Mouse (Mus musculus) heart, postnatal 36 days (tissue): ENCODE measurements around the gene Glis2. TPM values are rescaled to one million over a fixed set of nuclear protein-coding genes. Genes with fewer than 3 reads are reported as not detected.

Source experiments
- DNase-seq, 2 experiments: peaks; one replicate each; pipeline ENCODE4 v3.0.0; 2021 to 2022
- intact Hi-C: fragments of 180-260 bp; cut with DNase I; formaldehyde crosslinking; loops from one replicate; pipeline ENCODE4 v1.15.1; 2025
- total RNA-seq, 2 experiments: library from RNA; stranded (reverse); gene quantifications; 2 replicates each; pipeline ENCODE4 v1.2.3; 2021

Gene Glis2
- total RNA-seq, 2 experiments from 2014 or later, result 16.0 to 16.7 TPM

DNA sequence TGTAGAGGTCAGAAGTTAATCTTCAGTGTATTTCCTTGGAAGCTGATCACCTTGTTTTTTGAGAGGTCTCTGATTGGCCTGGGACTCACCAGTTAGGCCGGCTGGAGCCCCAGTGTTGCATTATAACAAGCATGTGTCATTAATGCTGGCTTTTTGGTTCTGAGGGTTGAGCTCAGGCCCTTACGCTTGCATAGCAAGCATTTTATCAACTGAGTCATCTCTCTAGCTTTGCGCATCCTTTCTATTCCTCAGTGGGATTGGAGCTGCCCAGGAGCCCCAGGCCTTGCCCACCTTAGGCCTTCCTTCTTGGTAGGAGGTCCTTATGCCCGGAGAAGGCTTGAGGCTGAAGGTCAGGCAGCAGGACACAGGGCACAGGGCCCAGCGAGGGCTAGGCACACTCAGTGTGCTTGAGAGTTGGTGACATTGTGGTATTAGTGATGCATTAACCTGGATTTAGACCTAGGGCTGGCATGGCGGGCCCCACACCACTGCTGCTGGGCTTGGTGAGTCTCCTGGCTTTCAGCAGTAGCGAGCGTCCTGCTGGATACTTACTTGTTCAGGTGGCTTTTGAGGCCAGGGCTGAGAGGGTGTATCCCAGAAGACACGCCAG lies 6.3 kb downstream of the Glis2 start:
- DNase-seq, result no peak
- intact Hi-C loops, result no loop called here

GRCm38 (mm10) chr16:4602189-4602588 lies 7.7 kb downstream of the Glis2 start:
- intact Hi-C loops, result no loop called here
- no peak for DNase-seq

DNA sequence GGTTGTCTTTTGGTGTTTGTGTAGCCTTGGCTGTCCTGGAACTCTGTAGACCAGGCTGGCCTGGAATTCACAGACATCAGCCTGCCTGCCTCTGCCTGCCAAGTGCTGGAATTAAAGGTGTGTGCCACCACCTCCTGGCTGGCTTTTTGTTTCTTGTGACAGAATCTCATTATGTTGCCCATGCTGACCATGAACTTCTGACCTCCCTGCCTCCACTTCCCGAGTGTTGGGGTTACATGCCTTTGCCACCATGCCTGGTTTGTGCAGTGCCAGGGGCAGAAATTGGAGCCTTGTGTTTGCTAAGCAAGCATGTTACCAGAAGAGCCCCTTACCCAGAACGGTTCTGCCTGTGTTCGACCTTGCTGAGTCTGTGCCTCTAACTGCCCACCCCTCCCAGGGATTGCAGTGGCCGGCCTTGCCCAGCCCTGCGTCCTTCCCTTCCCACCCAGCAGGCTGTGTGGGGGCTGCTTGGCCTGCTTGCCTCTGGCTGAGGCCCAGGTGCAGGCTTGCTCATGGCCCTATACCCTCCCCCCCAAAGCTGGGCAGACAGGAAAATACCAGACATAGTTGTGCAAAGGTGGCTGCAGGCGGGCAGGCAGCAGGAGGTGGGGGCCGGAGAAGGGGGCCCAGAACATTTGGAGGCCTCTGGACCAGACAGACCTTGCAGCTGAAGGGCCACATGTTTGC lies 8.4 kb downstream of the Glis2 start:
- no peak for DNase-seq
- intact Hi-C loops, result no loop called here

GRCm38 (mm10) chr16:4603453-4603837 lies 8.9 kb downstream of the Glis2 start:
- DNase-seq, result no peak
- intact Hi-C loops, result no loop called here

DNA sequence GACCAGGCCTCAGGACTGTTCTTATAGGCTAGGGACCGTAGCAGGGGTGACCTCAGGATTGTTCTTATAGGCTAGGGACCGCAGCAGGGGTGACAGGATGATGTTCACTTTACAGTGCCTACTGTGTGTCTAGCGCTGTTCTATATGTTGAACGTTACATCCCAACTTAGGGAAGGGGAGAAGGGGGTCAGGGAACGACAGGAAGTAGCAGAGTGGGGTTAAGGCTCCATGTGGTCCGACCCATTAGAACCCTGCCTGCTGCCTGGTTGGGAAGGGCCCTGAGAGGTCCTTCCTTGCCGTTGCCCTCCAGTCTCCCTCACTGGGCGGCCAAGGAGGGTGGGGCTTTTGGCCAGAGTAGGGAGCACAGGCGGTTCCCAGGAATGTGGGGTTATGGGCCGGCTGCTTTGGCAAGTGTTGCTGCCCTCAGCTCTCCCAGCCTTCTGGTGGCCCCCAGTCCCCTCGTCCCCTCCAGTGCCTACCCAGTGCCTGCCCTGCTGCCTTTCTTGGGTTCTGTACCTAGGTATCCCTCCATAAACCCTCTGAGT lies 9.9 kb downstream of the Glis2 start:
- no peak for DNase-seq
- intact Hi-C loops, result no loop called here

GRCm38 (mm10) chr16:4605514-4606131 lies 11.1 kb downstream of the Glis2 start:
- DNase-seq, result no peak
- intact Hi-C loops, result loop anchor here (2.0 to 5.0 kb wide), 3 partner anchors 13 to 288 kb away; no protein-coding TSS in a partner anchor

DNA sequence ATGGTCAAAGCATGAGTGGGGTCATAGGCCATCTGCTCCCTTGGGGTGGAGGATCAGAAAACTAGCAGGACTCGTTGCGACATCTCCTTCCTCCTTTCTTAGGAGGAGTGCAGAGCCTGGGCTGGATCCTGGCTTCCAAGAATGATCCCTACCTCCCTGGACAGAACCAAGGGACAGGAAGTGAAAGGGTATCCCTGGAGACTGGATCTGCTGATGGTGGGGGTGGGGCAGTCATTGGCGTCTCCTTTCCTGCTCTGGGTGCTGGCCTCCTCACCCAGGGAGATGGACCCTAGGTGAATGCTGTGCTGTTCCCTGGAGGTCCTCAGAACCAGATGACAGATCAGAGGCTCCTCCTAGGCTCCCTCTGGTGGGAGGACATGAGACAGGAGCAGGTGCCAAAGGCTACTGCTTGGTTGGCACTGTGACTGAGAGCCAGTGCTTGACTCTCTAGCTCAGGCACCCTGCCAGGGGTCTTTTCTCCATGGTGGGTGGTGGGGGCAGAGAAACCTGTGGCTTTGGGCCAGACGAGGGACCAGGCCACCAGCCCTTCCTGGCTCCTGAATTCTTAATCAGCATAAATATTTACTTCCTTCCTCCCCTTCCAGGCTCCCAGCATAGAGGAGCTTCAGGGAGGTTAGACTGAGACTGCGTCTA lies 12.0 kb downstream of the Glis2 start:
- DNase-seq, result peak; percentile 59 to 72
- intact Hi-C loops, result loop anchor here (1.0 to 5.0 kb wide), 5 partner anchors 14 to 289 kb away; no protein-coding TSS in a partner anchor

DNA sequence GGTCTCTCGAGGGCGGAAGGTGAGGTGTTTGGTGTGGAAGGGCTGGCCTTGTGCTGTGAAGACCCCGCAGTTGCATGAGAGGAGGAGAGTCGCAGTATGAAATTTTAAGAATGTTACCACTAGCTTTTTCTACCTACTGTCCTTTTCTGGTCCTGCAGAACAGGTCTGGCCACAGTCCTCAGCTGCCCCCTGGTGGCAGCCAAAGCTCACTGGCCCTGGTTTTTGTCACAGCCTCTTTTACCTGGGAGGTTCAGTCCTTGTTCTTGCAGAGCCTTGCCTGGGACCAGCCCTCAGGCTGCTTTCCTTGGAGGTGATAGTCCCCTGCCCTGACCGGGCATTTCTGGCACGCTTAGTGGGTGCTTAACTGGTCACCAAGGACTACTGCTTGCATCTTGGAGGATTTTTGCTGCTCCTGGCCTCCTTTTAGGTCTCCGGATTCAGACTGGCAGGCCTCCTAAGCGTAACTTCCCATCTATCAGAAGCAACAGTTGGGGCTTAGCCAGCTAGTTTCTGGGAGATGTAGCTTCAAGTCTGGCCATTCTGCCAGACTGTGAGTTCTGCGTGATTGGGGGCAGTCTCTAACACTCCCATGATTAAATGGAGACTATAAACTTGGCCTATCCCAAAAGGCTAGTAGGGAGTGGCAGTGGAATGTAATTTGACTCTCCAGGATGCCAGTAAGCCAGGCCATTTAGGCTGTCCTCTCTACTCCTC lies 13.5 kb downstream of the Glis2 start:
- DNase-seq, result peak; percentile 83 to 88
- intact Hi-C loops, result loop anchor here (1.0 to 5.0 kb wide), 5 partner anchors 15 to 291 kb away; no protein-coding TSS in a partner anchor

DNA sequence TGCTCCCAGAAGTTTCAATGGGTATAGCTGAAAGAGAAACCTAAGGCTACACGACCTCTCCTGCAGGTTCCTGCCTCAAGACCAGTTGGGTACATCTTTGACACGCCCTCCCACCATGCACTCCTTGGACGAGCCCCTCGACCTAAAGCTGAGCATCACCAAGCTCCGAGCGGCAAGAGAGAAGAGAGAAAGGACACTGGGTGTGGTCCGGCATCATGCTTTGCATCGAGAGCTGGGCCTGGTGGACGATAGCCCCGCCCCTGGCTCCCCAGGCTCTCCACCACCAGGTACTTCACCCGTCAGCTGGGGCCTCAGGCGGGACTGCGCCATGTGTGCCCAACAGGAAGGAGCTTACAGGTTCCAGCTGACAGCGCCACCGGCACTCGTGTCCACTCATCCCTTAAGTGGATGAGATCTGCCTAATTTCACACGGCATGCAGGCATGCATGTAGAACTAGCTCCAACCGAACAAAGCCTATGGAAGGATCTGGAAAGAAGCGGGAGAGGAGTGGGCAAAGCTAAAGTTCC lies 14.1 kb downstream of the Glis2 start:
- intact Hi-C loops, result loop anchor here (5.0 kb wide), 2 partner anchors 121 to 291 kb away; no protein-coding TSS in a partner anchor
- DNase-seq, result no peak

GRCm38 (mm10) chr16:4611193-4611592 lies 16.7 kb downstream of the Glis2 start:
- intact Hi-C loops, result no loop called here
- no peak for DNase-seq

GRCm38 (mm10) chr16:4611676-4612075 lies 17.2 kb downstream of the Glis2 start:
- intact Hi-C loops, result no loop called here
- no peak for DNase-seq

GRCm38 (mm10) chr16:4613736-4614135 lies 19.2 kb downstream of the Glis2 start:
- intact Hi-C loops, result no loop called here
- no peak for DNase-seq

GRCm38 (mm10) chr16:4614639-4615038 lies 20.1 kb downstream of the Glis2 start:
- DNase-seq, result no peak
- intact Hi-C loops, result no loop called here

GRCm38 (mm10) chr16:4615297-4615696 lies 20.8 kb downstream of the Glis2 start:
- DNase-seq, result no peak
- intact Hi-C loops, result no loop called here

GRCm38 (mm10) chr16:4616829-4617228 lies 22.3 kb downstream of the Glis2 start:
- no peak for DNase-seq
- intact Hi-C loops, result no loop called here

GRCm38 (mm10) chr16:4624074-4624473 lies 29.6 kb downstream of the Glis2 start:
- intact Hi-C loops, result no loop called here
- no peak for DNase-seq

- intact Hi-C loops, result no loop called here
- peak; percentile 90 to 93 for DNase-seq
Observed at GRCm38 (mm10) chr16:4624481-4625110, 30.1 kb downstream of the Glis2 start, which contains the start of gene Pam16. Gene Pam16 (minus strand): TSS chr16:4624988.

DNA sequence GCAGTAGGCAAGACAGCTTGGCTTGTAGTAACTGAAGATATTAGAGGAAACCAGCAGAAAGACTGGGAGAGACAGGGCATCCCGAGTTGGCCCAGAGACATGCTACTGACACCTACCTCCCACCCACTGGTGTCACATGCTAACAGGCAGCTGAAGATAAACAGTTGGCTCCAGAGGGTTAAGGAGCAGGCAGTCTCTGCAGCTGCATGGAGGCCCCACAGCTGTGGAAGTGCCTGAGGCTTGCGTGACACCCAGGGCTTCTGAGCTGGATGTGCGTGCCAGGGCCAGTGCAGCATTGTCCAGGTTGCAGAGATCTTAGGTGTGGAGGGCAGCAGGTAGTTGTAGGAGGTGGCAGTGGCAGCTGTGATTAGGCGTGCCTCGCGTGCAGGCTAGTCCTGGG lies 32.6 kb downstream of the Glis2 start:
- DNase-seq, result no peak
- intact Hi-C loops, result no loop called here

GRCm38 (mm10) chr16:4628898-4629419 lies 34.4 kb downstream of the Glis2 start:
- intact Hi-C loops, result no loop called here
- no peak for DNase-seq
